Mouse (Mus musculus) layer of hippocampus, adult 6 months (tissue): Measurements from ENCODE around the gene Rtl5. TPM values are rescaled to one million over a fixed set of nuclear protein-coding genes. Genes with fewer than 3 reads are reported as not detected.

Experiments
- long read RNA-seq, 2 experiments: library from polyadenylated mRNA; unstranded; transcript quantifications; one replicate each; pipeline ENCODE4 v2.0.0; 2019 to 2020
- polyA plus RNA-seq: library from polyadenylated mRNA; unstranded; fragments of <200 nt; fragmentation: Nextera tagmentation; gene quantifications from 2 replicates; pipeline ENCODE4 v1.2.3, GENCODE M21; 2021

Gene Rtl5
- polyA plus RNA-seq = 1.1 and 1.2 TPM in 2 replicates
- long read RNA-seq, experiment 1, full-length matches to known transcripts = 1 of 1 reads
- long read RNA-seq, experiment 1, partial matches to known transcripts = 0 of 1 reads
- long read RNA-seq, experiment 1, other reads (novel, unspliced or antisense) = 0 of 1 reads
- long read RNA-seq, experiment 2, full-length matches to known transcripts = 2 of 2 reads
- long read RNA-seq, experiment 2, partial matches to known transcripts = 0 of 2 reads
- long read RNA-seq, experiment 2, other reads (novel, unspliced or antisense) = 0 of 2 reads

DNA sequence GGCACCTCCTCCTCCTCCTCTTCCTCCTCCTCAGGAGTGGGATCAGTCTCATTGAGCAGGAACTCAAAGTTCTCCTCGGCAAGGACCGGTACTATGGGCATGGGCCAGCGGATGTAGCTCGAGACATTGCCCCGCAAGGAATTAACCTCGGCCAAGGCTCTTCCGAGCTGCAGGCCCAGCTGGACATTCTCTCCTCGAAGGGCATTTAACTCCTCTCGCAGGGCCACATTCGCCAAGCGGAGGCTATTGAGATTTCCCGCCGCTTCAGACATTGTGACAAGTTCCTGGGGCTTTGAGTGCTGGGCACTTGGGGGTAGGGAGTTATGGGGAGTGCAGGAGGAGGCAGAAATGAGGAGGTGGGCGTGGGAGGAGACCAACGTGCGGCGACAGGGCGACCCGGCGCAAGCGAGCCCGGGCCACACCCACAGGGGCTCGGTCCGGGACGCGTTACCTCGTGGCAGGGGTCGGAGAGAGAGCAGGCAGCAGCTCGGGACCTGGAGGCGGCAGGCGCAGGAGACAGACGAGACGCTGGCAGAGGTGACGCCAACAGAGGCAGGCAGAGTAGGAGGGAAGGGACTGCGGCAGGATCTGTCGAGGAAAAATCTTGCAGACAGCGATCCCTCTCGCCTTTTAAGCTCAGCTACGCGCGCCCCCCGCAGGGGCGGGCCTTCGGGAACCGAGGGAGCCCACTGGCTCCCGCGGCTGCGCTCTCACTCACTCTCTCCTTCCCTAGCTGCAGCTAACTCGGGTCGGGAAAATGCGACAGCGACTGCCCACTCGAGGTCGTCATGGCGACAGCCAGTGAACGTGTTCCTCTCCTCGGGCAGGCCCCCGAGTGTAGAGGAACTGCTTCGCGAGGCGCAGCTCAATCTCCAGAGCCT, at the start of gene Rtl5:
Rtl5 (minus strand) TSS at position 714 of the 881 bp plus-strand sequence.

DNA sequence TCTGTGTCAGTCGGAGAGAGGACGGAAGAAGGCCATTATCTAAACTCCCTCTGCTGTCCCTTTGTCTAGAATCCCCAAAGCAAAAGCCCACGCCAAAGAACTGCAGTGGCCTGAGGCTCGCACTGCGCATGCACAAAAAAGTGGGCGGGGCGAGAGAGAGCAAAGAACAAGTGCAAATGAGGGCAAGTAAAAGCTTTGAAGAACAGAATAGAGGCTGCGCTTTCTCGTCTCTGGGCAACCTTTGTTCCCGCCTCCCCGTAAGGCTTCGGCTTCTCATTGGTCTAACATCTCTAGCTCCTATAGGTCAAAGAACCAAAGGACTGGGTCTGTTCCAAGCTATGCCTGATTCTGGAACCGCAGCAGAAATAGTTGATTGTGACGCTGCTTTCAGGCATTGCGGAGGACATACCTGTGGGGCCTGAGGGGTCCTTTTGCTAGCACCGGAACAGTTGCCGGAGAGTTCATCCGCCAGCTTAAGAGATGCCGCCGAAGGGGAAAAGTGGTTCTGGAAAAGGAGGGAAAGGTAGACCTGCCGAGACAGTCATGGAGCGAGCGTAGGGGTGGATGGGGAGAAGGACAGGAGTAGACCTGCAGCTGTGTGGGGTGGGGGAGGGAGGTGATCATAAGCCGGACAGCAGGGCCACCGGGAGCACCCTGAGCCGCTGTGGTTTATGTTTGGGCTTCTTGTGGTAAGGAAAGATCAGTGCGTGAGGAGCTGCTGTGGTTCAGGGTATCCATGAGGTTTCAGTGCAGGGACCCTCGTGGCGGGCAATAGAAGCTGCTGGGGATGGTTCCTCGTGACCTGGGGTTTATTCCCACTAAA, 48.1 kb upstream of the Rtl5 start, which contains the start of gene Pin4:
Pin4 (plus strand) TSS at position 406 of the 823 bp plus-strand sequence.

Other genes with a start within 250 kb of the Rtl5 start
- 13.0 and 18.3 TPM in 2 replicates for gene Nhsl2, start 221.9 kb downstream of the Rtl5 start, polyA plus RNA-seq
- gene Pin4, start 48.1 kb upstream of the Rtl5 start, polyA plus RNA-seq = 130 and 137 TPM in 2 replicates
- gene Ercc6l, start 85.8 kb upstream of the Rtl5 start, polyA plus RNA-seq = 0.03 TPM in 1 of 2 replicates, not detected in the other
- 1,083 and 1,190 TPM in 2 replicates for gene Rps4x, start 118.1 kb upstream of the Rtl5 start, polyA plus RNA-seq
- gene Cited1, start 180.9 kb upstream of the Rtl5 start, polyA plus RNA-seq = 2.5 and 3.0 TPM in 2 replicates